Mouse (Mus musculus) megakaryocyte, embryonic 14.5 days (primary cell): Measurements from ENCODE around the gene Fmc1.

Experiments used
- FLI1 ChIP-seq: IDR thresholded peaks from 2 replicates; pipeline ENCODE4 v1.6.1; 2012; ENCODE audit warnings: low read length, inconsistent platforms, mixed read lengths
- GATA1 ChIP-seq: IDR thresholded peaks from 3 replicates; pipeline ENCODE4 v1.6.1; 2012; ENCODE audit warnings: mixed read lengths, low read length, inconsistent platforms, borderline replicate concordance

GRCm38 (mm10) chr6:38531211-38531820, 2.0 kb upstream of the Fmc1 start:
- no peak for TF ChIP-seq FLI1
- TF ChIP-seq GATA1, result no peak
